Mouse (Mus musculus): ENCODE results near the gene Nfic.

DNA sequence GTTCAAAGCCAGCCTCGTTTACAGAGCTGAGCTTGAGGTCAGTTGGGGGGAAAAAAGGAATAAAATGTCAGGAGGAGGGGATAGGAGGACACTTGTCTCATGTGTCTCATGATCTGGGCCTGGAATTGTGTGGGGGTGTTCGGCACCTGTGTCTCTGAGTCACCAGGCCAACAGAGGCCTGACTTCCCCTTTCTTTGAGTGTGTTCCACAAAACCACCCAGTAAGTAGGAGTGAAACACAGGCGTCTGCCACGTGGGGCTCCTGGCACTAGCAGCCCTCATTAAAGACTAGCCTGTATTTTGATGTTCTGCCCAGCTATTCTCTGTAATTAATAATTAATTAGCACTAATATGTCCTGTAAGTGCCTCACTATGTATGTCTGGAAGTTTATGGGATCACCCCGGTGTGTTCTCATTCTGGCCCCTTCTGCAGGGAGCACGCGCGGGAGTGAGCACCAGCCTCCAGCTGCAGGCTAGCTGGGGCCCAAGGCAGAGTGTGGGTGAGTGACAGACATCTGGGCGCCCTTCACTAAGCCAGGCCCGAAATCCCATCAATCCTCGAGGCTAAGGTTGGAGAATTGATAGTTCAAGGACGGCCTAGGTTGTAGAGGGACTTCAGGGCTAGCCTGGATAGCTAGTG lies 99.0 kb downstream of the Nfic start:
- no peak for TF ChIP-seq CTCF (IDR thresholded peaks at IDR 0.05; ENCODE audit: low read depth)
- no peak for TF ChIP-seq EP300 (IDR thresholded peaks at IDR 0.05; ENCODE audit: low read depth)

Measured in liver, postnatal 0 days (tissue).